Mouse (Mus musculus) spleen, postnatal 14 days (tissue): Measurements from ENCODE around the gene Ptcd3.
"Not testable (repeated sequence)": the region's sequence is repeated elsewhere in the genome, so short reads cannot be mapped to it uniquely, and the experiment has no call there.

Experiments
- DNase-seq, 2 experiments: peaks; one replicate each; pipeline ENCODE4 v3.0.0; 2021 to 2022; ENCODE audit warnings: low spot score in 2 of 2

Gene Ptcd3

DNA sequence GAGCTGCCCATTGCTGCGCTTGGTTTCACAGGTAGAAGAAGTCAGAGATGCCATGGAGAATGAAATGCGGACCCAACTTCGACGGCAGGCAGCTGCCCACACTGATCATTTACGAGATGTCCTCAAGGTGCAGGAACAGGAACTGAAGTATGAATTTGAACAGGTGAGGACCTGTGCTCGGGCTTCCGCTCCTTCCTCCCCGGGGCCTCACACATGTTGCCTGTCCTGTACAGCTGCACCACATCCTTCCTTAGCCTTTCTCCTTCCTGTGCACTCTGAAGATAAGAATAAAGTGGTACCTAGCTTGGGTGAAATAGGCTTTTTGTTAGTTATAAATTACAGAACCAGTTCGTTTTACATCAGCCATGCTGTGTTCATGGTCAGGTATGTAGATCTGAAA, 37.2 kb downstream of the Ptcd3 start:
- DNase-seq, result no peak

DNA sequence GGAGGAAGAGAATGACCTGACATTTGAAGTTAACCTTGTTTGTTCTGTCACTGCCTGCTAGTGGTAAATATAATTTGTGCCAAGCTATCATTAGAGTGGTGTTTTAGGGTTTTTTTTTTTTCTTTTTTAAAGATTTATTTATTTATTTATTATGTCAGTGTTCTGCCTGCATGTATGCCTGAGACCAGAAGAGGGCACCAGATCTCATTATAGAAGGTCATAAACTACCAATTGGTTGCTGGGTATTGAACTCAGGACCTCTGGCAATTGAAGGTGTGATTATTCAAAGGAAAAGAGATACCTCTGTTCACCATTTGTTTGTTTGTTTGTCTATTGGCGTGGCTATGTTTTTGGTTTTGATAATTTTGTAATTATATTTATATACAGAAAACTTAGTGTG, 39.7 kb downstream of the Ptcd3 start:
- DNase-seq, result no peak

DNA sequence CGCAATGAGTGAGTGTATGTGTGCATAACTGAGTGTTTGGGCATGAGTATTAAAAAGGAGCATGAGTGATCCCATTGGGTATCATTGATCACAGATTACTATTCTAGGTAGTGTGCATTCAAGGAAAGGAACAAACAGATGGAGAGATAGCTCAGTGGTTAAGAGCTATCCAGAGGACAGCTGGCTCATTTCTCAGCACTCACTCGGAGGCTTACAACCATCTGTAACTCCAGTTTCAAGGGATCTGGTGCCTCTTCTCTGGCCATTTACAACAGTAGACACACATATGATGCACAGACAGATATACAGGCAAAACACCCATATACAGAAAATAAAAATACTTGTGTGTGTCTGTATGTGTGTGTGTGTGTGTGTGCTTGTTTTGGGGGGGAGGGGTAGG, 40.8 kb downstream of the Ptcd3 start:
- no peak for DNase-seq

DNA sequence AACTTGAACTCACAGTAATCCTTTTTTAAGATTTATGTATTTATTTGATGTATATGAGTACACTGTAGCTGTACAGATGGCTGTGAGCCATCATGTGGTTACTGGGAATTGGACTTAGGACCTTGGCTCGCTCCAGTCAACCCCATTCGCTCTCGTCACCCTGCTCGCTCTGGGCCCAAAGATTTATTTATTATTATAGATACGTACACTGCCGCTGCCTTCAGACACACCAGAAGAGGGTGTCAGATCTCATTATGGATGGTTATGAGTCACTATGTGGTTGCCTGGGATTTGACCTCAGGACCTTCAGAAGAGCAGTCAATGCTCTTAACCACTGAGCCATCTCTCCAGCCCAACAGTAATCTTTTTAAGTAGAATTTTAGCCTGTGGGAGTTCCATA, 61.6 kb downstream of the Ptcd3 start:
- DNase-seq, result not testable (repeated sequence)

DNA sequence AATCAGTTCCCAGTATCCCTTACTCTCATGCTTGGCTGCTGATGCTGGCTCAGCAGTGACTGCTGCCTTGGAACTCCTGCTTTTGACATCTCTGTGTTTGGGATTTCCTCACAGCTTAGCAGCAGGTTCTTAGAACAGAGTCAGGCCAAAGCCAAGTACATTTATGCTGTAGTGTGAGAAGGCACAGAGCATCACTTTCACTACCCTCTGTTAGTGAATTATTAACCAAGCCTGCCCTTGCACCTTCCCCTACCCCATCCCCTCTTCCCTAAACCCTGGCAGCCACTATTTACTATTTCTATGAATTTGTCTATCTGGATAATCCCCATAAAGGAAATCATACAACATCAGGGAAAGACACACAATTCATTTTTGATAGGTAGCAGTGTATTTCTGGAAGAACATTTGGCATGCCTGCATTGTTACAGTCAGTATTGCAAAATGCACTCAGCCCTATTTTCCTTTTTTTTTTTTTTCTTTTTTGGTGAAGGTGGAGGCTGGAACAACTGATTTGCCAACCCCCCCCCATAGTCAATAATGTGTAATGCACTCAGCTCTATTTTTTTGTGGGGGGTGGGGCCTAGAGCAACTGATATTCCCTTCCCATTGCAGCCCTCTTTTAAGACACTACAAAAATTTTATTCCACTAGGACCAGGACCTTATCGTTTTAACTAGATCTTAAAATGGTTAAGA, 67.8 kb downstream of the Ptcd3 start:
- no peak for DNase-seq

DNA sequence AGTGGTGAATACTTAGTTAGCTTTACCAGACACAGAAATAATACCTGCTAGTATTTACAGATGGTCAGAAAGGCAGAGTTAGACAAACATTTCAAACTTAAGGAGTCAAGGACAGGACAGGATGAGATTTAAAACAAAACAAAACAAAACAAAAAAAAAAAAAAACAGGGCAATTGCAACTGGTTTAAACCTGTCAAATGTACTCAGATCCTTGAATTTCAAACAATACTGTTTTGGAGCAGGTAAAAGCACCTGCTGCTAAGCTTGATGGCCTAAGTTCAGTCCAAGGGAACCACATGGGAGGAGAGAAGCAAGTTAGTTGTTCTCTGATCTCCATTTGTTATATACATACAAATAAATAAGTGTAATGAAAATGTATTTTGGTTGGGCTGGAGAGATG, 68.7 kb downstream of the Ptcd3 start:
- DNase-seq, result no peak

DNA sequence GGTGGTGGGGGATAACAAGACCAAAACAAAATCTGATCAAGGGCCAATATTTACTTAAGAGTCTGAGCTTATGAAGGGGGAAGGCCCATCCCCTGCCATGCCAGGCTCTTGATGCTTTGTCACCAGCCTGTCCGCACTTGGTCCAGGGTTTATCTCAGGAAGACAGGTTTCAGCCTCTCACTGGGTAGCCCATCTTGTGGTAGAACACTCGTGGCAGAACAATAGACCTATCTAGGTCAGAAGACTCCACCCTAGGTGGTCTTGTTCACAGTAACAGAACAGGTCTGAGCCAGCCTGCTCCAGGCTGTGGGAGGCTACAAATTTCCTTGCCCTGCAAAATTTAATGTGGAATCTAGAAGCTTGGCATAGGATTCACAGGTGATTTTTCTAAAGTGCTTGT, 71.7 kb downstream of the Ptcd3 start:
- DNase-seq, result no peak

DNA sequence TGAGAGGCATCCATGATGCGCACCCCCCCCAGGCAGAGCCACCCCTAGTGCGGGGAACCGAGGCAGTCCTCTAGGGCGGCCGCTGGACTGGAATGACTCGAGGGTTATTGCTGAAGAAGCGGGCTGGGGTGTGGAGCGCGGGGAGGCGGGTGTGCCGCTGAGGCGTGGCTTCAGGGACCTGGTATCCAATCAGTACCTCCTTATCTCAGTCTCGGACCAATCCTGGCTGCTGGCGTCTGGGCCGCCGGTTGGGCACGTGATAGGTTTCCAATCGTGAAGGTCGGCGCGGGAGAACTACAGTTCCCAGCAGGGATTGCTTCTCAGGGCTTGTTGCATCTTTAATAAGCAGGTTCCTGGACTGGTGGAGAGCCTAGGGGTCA, 77.0 kb downstream of the Ptcd3 start:
- peak; percentile 84 to 90 for DNase-seq

DNA sequence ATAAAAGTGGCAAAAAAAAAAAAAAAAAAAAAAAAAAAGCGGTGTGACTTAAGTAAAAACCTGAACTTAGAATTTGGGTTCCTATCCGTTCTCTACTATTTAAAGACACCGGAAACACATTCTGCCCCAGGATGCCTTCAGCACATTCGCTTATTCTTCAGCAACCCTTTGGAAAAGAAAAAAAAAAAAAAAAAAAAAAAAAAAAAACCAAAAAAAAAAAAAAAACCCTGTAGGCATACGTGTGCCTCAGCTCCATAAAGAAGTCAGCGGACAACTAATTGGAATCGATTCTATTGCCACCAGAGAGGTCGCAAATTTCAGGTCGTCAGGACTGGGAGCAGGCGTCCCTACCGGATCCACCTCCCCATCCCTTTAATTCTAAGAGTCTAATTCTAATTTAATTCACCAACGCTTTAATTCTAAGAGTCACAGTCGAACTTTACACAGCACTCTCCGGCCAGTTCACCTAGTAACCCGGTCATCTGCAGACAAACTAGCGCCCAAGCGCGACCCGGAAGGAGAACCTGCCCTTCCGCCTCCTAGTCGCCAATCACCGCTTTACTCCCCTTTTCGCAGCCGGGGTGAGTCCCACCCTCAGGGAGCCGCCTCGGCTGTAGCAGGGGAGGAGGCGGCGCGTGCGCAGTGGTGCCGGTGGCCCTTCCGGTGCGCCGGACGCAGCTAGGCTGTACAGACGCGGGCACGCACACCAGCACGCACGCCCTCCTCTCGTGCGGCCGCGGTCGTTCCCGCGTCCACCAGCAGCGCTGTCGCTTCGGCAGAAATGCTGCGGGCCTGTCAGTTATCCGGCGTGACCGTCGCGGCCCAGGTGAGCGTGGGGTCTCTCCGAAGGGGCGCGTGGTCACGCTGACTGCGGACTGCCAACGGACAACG, 77.6 kb downstream of the Ptcd3 start, which contains the start of gene Immt:
Gene Immt, plus strand, starts transcription at position 642 of the 891 bp plus-strand sequence.
- DNase-seq, result peak; percentile 91 to 96
